Mouse (Mus musculus) WW6 (cell line): ENCODE measurements around the gene C8b.

Experiments
- DNase-seq: peaks from one replicate; pipeline ENCODE4 v3.0.0-alpha.2; 2013; ENCODE audit warnings: low read depth, low spot score

C8b gene

DNA sequence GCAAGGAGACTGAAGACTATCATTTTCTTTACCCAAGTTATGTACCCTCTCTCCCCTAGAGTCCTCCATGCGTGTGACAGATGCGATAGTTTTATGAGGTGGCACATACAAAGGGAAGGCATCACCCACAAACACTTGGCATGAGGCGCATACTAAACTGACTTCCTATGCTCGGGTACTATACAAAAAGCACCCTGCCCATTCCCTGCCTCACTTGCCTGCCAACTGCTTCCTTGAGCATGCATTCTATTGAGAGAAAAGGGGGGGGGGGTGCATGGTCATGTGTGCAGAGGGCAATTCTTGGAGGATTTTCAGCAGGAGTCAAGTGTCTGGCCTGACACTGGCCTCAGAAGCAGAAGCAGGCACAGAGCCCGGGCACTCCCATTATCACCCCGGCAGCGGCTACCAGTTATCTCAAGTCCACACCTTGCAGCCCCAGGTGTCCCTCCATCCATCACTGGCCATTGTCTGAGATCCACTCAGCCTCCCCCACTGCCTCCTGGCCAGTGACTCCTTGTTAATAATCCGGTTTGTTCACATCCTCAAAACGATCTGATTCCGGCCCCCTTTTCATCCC, 44.7 kb downstream of the C8b start:
- no peak for DNase-seq

DNA sequence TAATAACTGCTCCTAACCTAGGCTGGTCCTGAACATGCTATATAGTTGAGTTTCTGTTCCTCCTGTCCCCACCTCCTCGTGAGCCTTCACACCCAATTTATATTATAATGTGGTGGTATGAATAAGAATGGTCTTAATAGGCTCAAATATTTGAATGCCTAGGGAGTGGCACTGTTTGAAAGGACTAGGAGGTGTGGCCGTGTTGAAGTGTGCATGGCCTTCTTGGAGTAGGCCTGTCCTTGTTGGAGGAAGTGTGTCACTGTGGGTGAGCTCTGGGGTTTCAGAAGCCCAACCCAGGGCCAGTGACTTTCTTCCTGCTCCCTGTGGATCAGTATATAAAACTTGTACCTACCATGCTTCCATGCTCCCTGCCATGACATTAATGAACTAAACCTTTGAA, 47.5 kb downstream of the C8b start:
- no peak for DNase-seq

DNA sequence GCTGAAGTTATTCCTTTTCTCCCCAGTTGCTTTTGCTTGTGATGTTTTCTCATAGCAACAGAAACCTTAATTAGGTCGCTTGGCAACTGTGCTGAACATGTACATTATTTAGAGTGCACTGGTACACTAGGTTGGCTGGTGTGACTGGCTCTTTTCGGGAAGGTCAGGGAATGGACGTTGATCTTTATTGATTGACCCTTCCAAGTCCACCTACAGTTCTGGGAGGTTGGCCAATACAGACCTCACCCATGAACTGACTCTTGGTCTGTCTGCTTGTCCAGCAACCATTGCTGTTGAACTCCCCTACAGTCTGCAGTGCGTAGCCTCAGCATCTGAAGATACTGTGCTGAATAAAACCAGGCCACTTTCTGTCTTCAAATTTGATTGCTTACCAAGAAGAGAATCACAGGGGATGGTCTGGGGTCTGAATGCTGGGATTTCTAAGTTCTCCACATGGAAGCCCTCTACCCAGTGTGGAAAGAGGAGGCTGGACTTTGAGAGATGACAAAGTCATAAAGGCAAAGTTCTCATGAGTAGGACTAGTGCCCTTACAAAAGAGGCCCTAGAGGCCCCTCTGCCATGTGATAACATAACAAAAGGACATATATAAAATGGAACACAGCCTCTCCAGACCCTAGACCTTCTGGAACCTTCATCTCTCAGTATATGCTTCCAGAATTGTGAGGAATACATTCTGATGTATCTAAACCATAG, 50.6 kb downstream of the C8b start:
- no peak for DNase-seq

DNA sequence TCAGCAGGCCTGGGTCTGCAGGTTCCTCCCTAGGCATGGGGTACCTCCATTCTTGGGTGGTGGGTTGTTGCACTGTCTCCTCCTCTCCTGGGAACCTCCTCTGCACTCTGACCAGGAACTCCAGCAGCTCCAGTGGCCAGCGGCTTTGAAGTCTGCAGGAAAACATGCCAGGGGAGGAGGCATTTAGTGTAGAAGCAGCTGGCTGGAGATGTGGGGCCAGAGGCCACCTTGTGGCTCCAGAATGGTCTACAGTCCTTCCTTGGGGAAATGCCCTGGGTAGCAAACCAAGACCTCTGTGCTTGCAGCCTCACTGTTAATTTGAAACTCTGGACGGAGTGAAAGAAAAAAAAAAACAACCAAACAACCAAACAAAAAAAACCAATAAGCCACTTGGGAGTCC, 51.4 kb downstream of the C8b start:
- no peak for DNase-seq

DNA sequence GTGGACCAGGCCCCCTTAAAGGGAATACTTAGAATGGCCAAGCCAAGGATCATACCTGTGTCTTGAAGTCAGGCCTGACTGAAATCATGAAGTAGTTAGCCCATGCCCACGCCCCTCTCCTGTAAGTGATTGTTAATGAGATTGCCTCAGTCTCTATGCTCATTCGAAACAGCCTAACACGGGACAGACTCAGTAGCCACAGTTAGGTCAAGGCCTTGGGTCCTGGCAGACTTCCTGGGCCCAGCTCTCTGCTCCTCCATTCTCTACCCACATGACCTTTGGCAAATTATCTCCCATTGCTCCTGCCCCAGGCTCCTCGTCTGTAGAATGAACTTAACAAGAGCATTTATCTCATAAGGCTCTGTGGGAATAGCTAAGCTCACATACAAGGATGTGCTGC, 52.9 kb downstream of the C8b start:
- no peak for DNase-seq

DNA sequence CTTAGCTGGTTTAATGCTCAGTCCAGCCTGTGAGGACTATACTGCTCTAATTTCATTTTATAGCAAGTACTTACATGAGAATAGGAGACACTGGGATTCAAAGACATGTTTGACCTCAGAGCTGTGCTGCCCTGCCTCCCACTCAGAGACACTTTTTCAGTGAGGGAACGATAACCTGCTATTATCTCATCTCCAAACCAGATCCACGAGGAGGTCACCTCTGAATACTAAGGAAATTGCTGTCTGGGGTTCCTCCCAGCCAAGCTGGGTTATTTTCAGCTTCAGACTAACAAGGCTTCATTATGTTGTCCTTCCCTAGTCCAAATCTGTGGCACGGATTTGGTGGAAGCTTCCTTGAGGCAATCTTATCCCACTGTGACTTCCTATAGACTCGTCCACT, 53.8 kb downstream of the C8b start:
- no peak for DNase-seq

DNA sequence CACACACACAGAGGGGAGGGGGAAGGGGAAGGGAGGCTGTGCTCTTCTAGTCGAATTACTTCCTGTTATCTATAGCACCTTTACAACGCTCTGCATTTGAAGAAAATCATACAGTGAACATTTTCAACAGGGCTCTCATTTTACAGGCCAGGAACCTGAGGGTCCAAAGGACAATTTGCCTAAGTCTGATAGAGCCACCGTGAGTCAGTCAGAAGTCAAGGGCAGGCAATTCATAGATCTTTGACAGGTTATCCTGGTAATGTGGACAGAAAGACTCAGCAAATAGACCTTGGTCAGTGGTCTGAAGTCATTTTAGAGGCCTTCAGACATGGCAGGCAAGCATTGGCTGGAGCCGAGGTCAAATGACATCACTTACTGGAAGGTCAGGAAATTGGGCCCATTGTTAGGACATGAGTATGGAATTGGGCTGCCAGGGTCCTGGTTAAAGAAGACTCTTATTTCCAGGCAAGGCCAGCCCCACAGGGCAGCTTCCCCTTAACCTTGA, 57.5 kb downstream of the C8b start:
- no peak for DNase-seq

DNA sequence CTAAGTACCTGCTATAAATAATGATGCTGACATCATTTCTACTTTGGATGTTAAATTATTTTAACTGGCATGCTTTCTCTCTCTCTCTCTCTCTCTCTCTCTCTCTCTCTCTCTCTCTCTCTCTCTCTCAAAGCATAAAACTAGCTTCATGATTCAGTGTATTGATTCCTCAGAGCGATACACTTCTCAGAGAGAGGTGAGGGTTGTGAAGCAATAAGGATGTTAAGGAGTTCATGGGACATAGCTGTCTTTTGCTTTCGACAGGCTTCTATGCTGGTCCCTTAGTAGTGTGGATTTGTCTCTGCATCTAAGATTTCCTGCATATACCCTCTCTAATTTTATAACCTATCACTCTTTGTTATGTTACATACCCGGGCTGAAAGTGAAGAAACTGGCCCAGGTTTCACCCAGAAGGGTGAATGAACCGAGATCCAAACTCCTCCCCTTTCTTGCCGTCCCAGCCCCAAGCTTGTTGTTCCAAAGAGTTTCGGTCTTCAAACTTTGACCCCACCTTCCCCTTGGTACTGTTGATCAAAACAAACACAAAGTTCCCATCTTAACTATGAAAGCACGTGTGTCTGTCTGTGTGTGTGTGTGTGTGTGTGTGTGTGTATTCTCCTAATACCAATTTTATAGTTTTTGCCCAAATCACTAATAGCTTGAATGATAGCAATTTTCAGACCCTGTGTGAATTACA, 58.4 kb downstream of the C8b start:
- no peak for DNase-seq

DNA sequence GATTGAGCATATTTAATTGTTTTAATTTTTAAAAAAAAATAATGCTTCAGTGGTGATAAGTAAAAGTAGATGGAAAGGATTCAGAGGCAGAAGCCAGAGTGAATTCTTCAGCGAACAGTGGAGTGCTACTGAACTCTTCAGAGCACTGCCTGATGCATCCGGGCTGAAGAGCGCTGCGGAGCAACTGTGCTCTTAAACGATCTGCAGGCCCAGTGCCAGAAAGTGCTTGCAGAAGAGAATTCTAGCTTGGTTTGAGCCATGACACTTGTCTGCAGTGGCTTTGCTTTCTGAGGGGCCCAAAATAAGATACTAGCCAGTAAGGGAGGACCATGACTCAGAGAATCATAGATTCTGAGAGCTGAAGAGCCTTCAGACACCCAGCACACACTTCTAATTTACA, 62.8 kb downstream of the C8b start:
- no peak for DNase-seq

DNA sequence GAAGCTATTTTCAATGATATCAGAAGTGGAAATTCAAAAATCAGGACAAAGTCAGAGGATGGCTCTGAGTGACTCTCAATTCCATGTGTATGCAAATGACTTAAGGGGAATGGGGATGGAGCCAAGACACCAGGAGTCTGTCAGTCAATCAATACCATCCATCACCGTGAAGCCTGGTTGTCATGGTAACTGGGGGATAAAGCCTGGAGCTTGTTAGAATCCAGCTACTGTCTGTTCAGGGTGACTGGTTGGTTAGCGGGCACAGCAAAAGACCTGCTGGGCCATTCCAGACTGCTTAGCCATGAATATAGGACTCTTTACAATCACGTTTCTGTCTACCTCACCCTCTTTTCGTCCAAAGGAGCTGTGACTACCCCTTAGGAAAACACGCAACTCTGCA, 69.0 kb downstream of the C8b start:
- DNase-seq = no peak

DNA sequence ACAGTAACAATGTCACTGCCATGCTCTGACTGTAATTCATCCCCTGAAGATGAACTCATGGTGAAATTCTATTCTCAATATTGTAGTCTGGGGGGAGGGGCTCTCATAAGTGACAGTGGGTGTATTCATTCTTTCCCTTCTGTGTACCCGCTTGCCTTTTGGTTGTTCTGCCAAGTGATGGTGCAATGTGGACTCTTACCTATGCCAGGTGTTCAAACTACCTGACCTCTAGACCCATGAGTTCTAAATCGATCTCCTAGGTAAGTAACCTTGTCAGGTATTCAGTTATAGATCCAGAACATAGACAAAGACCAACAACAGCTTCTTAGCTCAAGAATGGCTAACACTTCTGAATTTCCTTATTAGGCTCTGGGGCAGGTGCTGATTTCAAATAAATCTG, 72.2 kb downstream of the C8b start:
- no peak for DNase-seq

DNA sequence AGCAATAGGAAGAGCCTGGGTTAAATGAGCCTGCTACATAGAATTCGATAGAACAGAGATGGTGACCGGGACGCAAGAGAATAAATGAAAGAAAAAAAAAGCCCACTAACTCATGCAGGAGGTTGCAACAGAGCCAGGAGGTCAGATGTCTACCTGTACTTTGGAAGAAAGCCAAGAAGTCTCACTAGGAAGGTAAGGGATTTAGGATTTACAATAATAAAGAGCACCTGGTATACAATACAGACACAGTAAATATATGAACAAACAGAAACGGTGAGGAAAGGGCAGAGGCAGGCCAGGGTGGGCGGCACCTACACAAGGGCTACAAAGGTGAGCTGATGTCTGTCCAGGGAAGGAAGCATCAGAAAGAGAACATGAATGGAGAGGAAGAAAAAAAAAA, 76.1 kb downstream of the C8b start:
- DNase-seq = no peak

DNA sequence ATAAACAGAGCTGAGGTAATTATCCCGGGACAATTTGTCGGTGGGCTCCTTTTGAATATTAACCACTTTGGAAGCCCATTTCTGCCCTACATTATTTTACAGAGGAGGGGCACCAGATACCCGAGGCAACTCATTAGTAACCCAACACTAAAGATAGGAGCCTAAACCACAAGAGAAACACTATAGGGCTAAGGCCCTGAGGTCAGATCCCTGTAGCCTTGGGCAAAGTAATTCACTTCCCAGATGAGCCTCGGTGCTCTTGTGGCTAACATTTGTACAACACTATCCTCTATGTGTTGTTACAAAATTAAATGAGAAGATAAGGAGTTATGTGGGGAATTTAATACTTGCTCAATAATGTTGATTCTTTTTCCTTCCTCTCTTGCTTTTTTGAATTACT, 77.4 kb downstream of the C8b start:
- DNase-seq = no peak
